In genomic region chr6:6884897-6885296, GRCm38 (mm10) we compare ENCODE assay signal across 8 mouse cellular contexts. TPM values are rescaled to one million over a fixed set of nuclear protein-coding genes. Genes with fewer than 3 reads are reported as not detected.
DNase-seq lines count a peak whose midpoint lies in the region; ATAC-seq and TF ChIP-seq lines count a peak whose summit lies in the region.
"Had no signal": no experiment of that assay in that cellular context is flagged by ENCODE, and none has a peak within 500 bp of the region (broad histone marks: within the 10 kb centered on the region; RNA-seq: fewer than 3 reads in every experiment).

No protein-coding gene starts in this region.

- H3K27ac ChIP-seq in embryonic facial prominence, embryonic 15.5 days (replicated peaks) = no peak overlapping the region
- no peak overlapping the region for H3K27ac ChIP-seq in kidney, embryonic 15.5 days
- no peak overlapping the region for H3K27ac ChIP-seq in midbrain, embryonic 10.5 days (replicated peaks)

- 0 out of 2 replicates have a peak overlapping the region, but pooled peaks have one; percentile 12 for H3K4me2 ChIP-seq in embryonic facial prominence, embryonic 15.5 days (replicated peaks)
- H3K4me2 ChIP-seq in kidney, embryonic 15.5 days = no peak overlapping the region

- H3K4me3 ChIP-seq in lung, adult 2 months (replicated peaks; ENCODE audit: extremely low read depth, low read depth, low read length) = no peak overlapping the region
- H3K4me3 ChIP-seq in embryonic facial prominence, embryonic 15.5 days (replicated peaks) = no peak overlapping the region
- no peak overlapping the region for H3K4me3 ChIP-seq in kidney, embryonic 15.5 days (replicated peaks)
- no peak overlapping the region for H3K4me3 ChIP-seq in midbrain, embryonic 10.5 days

- ATAC-seq in embryonic facial prominence, embryonic 15.5 days (ENCODE audit: insufficient number of reproducible peaks, low FRiP score, low TSS enrichment, low read depth) = no peak; the same call in 1 of the 2 replicates
- peak; percentile 63; the same call in 1 of the 2 replicates for ATAC-seq in kidney, embryonic 15.5 days (replicated peaks; ENCODE audit: low FRiP score)

- no peak for TF ChIP-seq POLR2A in lung, adult 2 months (IDR thresholded peaks at IDR 0.05; ENCODE audit: borderline replicate concordance, extremely low read depth, low read depth, low read length)

- no peak for DNase-seq in lung, adult 2 months
- DNase-seq in lung, adult 18-20 months = no peak
- peak; percentile 67 for DNase-seq in adrenal gland, postnatal 10 days
- DNase-seq in midbrain, embryonic 10.5 days (ENCODE audit: low spot score) = peak; percentile 74
- DNase-seq in spleen, postnatal 36 days (ENCODE audit: low spot score in 2 of 2) = no peak

- WGBS in lung, adult 2 months = 11% methylated on average over 12 of the region's 12 CpGs
- 5% methylated on average over 12 of the region's 12 CpGs for WGBS in embryonic facial prominence, embryonic 15.5 days
- WGBS in kidney, embryonic 15.5 days = 2% methylated on average over 12 of the region's 12 CpGs
- 2% methylated on average over 12 of the region's 12 CpGs for WGBS in midbrain, embryonic 10.5 days

- no peaks in the 10 kb centered on the region for H3K36me3 ChIP-seq in embryonic facial prominence, embryonic 15.5 days
- no peaks in the 10 kb centered on the region for H3K36me3 ChIP-seq in kidney, embryonic 15.5 days
- no peaks in the 10 kb centered on the region for H3K36me3 ChIP-seq in midbrain, embryonic 10.5 days

- peak; percentile 68 for TF ChIP-seq CTCF in lung, adult 2 months (IDR thresholded peaks at IDR 0.05; ENCODE audit: insufficient read depth, low read length)

- H3K27me3 ChIP-seq in embryonic facial prominence, embryonic 15.5 days = peaks cover 55% of the 10 kb centered on the region
- H3K27me3 ChIP-seq in kidney, embryonic 15.5 days = peaks cover 87% of the 10 kb centered on the region
- H3K27me3 ChIP-seq in midbrain, embryonic 10.5 days (ENCODE audit: low read depth, poor library complexity, severe bottlenecking) = peaks cover 52% of the 10 kb centered on the region

- no peaks in the 10 kb centered on the region for H3K9me3 ChIP-seq in embryonic facial prominence, embryonic 15.5 days (replicated peaks)
- H3K9me3 ChIP-seq in kidney, embryonic 15.5 days (replicated peaks) = no peaks in the 10 kb centered on the region
- H3K9me3 ChIP-seq in midbrain, embryonic 10.5 days (replicated peaks) = no peaks in the 10 kb centered on the region

- H3K4me1 ChIP-seq in lung, adult 2 months (ENCODE audit: control insufficient read depth, insufficient read depth, low read length) = no peaks in the 10 kb centered on the region
- peaks cover 18% of the 10 kb centered on the region for H3K4me1 ChIP-seq in embryonic facial prominence, embryonic 15.5 days
- peaks cover 17% of the 10 kb centered on the region for H3K4me1 ChIP-seq in kidney, embryonic 15.5 days
- peaks cover 27% of the 10 kb centered on the region for H3K4me1 ChIP-seq in midbrain, embryonic 10.5 days

- no peak overlapping the region for H3K9ac ChIP-seq in embryonic facial prominence, embryonic 15.5 days
- no peak overlapping the region for H3K9ac ChIP-seq in kidney, embryonic 15.5 days

RNA-seq across cellular contexts. Expression of gene Dlx5, which starts 3.0 kb away (rescaled TPM):
- polyA plus RNA-seq in lung, adult 2 months (2012; rRNA removed) = not detected in 2 replicates
- 1 to 10 TPM in 1 of 2 experiments, under 1 TPM in 1; 0.76 to 1.2 TPM for total RNA-seq in adrenal gland, postnatal 10 days (2021)
- polyA plus RNA-seq in embryonic facial prominence, embryonic 15.5 days (2015; fragmentation: Nextera tagmentation; extraction: Ambion mirVana) = 46.9 and 56.0 TPM in 2 replicates
- 0.35 and 3.4 TPM in 2 replicates for polyA plus RNA-seq in kidney, embryonic 15.5 days (2015; fragmentation: Nextera tagmentation; extraction: Ambion mirVana)
- 4.5 and 8.9 TPM in 2 replicates for polyA plus RNA-seq in midbrain, embryonic 10.5 days (2016; fragmentation: Nextera tagmentation; extraction: Ambion mirVana)

RNA-seq across cellular contexts. Expression of gene Dlx6, which starts 21.8 kb away (rescaled TPM):
- polyA plus RNA-seq in lung, adult 2 months (2012; rRNA removed) = not detected in 2 replicates
- total RNA-seq in adrenal gland, postnatal 10 days (2021) = under 1 TPM in 1 of 2 experiments, not detected in 1; 0.57 TPM
- 2.7 and 3.2 TPM in 2 replicates for polyA plus RNA-seq in embryonic facial prominence, embryonic 15.5 days (2015; fragmentation: Nextera tagmentation; extraction: Ambion mirVana)
- polyA plus RNA-seq in kidney, embryonic 15.5 days (2015; fragmentation: Nextera tagmentation; extraction: Ambion mirVana) = 0.24 TPM in 1 of 2 replicates, not detected in the other
- polyA plus RNA-seq in midbrain, embryonic 10.5 days (2016; fragmentation: Nextera tagmentation; extraction: Ambion mirVana) = 0.48 and 0.79 TPM in 2 replicates
- polyA plus RNA-seq: gonadal fat pad, adult 2 months had no signal

Comparison
In these comparisons a context has a peak if more than half of its experiments do, and no peak if none do; other contexts are left out.
1. DNase-seq: peak in adrenal gland, postnatal 10 days (single experiment) and midbrain, embryonic 10.5 days (single experiment); none in lung, adult 2 months (single experiment), lung, adult 18-20 months (0 of 2) and spleen, postnatal 36 days (0 of 2).